Mouse (Mus musculus): Measurements from ENCODE around the gene Gm20388. TPM values are rescaled to one million over a fixed set of nuclear protein-coding genes. Genes with fewer than 3 reads are reported as not detected.
"Not testable (repeated sequence)": the region's sequence is repeated elsewhere in the genome, so short reads cannot be mapped to it uniquely, and the experiment has no call there.

The Gm20388 gene
- total RNA-seq, 2 experiments from 2014 or later, result 12.7 TPM; not detected in 1

DNA sequence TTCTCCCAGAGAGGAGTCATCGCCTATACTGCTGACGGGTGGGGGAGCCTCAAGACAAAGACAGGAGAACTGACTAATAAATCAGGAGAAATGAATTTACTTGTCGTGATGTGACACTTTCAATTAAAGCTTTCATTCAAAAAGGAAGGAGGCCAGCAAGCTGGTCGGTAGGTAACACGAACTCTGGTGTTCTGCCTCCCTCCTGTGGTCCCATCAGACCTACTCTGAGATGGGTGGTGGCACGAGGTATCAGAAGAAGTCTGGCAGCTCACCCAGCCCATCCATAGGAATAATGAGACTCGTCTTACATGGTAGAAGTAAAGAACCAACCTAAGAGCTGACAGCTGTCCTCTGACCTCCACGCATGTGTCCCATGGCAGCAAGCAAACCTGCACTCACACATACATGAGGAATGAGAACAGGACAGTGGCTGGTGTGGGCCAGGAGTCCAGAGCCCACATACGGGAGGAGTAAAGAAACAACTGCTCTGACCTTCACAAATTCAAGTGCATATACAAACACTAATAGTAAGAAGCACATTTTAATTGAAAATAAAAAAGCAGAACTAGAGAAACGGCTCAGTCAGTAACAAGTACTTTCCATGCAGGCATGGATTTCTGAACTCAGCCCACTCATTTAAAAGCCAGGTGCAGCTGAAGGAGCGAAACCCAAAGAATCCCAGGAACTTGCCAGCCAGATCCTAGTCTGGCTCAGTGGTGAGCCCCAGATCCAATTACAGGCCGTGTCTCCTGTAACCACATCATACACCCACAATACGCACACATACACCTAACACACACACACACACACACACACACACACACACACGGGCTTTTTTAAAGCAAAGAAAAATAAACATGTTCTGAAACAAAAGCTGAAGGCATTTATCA is 3093.6 kb downstream of the Gm20388 start:
- no peak for DNase-seq

DNA sequence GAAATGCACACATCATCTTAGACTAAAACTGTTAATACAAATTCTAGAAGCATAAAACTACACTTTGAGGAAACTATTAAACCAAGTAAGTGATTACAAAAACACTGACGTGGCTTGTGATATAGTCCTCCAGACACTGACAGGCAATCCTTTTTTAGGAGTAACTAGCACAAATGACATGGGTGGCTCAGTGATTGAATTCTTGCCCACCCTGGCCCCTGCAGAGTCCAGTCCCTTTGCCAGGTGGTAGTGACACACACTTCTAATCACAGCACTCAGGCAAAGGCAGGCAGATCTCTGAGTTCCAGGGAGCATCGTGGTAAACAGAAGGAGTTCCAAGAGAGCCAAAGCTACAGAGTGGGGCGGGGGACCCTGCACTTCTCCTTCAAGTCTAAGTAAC is 3094.7 kb downstream of the Gm20388 start:
- DNase-seq, result no peak

DNA sequence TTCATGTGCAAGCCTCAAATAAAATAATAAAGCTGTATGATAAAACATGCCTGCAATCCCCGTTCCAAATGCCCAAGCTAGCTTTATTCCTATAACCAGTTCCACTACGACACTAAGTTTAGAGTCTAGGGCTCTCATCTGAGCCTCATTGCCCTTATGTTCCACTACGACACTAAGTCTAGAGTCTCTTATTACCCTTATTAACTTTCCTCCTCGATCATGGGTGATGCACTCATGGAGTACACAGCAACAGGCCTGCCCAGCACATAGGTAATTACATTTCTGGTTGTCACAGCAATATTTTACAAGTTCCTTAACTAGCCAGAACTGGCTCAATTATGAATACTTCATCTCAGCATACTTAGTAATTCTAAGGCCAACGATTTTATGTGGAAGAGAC is 3095.2 kb downstream of the Gm20388 start:
- no peak for DNase-seq

DNA sequence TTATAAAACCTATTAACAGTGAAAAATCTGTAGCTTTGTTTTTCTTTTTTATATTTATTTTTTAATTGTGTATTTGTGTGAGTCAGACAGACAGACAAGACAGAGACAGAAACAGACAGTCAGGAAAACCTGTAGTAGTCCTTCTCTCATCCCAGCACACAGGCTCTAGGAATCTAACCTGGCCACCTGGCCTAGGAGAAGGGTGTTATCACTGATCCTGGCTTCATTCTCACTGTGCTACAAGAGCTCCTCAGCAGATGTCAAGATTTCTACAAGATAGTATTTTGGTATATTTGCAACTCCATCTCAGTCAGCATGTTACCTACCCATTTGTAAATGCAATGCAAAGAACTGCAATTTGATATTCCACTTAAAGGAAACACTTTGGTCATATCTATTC is 3100.7 kb downstream of the Gm20388 start:
- DNase-seq, result no peak

DNA sequence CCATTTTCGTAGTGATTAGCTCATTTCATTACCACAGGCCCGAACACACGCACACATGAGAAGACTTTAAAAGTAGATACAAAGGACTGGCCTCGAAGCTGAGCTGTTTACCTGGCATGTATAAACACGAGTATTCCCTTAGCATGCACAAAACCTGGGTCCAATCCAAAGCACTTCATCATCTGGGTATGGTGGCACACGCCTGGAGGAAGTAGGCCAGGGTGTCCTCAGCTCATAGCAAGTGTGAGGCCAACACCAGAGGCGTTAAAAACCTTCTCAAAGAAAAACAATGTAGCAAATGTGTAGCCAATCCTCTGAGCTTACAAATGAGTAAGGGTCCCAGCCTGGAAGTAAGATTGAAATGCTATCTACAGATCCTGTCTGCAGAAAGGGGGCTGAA is 3103.8 kb downstream of the Gm20388 start:
- no peak for DNase-seq

DNA sequence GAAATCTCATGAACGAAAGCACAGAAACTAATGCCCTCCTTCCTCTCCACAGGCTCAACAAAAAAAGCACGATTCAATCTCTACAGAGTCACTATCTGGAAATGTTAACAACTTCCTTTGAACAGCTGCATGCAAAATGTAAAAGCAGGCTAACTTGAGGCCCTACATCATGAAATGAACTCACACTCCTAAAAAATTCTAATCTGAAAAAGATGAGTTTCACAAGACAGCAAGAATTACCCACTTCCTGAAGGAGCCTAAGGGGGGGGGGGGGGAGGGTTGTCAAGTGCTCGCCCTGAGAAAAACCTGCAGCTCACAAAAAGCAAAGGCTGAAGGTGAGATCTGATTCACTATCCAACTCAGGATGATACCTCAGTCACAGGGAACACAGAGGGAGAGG is 3104.4 kb downstream of the Gm20388 start:
- DNase-seq, result no peak

DNA sequence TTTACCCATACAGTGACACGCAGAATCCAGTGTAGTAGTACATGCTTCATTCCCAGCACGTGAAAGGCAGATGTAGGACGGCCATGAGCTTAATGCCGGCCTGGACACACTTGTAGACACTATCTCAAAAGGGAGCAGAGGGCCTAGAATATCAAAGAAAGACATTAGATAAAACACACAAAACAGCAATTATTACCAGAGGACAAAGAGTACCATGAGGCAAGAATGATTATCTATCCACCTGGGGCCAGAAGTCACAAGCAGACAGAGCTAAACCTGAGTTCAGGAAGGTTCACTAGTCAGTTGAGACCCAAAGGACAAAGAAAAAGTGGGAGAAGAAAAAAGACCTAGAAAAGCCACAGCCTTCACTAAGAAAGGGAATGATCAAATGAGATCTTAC is 3106.5 kb downstream of the Gm20388 start:
- DNase-seq, result no peak

DNA sequence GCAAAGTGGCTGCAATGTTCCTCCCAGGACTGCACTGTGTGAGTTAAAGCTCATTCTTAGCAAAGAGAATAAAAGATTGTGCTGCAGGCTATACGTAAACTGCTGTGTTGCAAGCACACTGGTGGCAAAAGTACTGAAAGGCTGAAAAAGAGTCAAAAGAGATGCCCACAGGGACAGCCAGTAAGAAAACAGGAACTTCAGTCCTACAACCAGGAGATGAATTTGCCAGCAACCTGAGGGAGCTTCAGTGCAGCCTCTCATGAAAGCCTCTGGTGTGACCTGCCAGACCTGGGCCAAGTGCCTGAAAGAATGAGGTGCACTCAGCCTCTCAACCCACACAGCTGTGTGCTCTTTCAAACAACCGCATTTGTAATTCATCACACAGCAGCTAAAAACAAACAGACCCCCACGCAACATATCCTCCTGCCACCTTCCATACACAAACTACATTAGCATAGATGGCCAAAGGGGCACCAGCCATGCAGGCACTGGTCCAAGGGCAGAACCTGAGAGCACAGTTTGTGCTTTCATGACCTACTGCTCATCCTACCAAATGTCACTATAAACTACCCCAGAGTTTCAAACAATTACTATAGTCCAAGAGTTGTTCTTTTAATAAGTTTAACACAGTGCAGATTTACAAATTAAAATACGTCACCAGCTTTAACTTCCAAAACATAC is 3108.0 kb downstream of the Gm20388 start:
- no peak for DNase-seq

DNA sequence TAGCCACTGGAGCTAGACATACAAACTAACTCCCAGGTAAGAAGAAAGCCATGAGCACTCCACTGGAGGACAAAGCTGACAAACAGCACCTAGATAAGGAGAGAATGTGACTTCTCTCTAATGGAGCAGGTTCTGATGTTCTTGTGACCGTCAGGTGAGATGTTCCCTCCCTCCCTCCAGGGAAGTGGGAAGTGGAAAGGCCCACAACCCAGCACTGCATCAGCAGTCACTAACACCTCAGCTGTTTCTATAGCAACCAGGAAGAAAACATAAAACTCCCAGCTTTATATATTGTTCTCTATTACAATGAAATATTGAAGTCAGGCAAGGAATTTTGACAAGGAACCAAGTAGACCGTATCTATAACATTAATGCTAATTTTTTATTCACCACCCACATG is 3109.4 kb downstream of the Gm20388 start:
- DNase-seq, result no peak

DNA sequence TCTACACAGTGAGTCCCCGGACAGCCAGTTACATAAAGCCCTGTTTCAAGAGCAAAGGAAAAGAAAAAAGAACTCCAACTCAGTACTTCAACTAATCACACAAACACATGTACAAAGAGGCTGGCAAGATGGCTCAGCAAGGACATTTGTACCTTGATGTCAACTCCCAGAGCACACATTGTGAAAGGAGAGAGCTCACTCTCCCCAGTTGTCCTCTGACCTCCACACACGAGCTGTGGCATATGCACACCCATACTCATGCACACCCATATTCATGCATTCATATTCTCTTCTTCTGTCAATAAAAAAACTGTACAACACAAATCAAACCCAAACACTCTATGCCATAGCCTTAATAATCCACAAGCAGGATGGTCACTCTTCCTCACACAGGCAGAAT is 3110.2 kb downstream of the Gm20388 start:
- no peak for DNase-seq

DNA sequence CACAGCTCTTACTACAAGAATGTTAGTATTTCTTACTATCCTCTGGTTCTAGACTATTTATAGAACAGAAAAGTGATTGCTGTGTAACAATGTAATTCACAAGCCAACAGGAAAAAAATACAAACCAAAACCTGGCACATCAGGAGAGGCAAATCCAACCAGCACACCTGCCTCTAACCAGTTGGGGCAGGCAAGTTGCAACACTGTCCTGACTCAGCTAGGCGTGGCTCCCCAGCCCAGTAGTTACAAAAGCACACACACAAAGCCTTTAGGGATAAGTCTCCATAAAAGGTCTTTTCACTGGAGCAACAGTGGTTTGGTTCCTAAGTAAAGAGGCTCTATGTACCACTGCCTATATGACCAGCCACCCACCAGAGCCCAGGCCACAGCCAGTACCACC is 3110.6 kb downstream of the Gm20388 start:
- DNase-seq, result no peak

DNA sequence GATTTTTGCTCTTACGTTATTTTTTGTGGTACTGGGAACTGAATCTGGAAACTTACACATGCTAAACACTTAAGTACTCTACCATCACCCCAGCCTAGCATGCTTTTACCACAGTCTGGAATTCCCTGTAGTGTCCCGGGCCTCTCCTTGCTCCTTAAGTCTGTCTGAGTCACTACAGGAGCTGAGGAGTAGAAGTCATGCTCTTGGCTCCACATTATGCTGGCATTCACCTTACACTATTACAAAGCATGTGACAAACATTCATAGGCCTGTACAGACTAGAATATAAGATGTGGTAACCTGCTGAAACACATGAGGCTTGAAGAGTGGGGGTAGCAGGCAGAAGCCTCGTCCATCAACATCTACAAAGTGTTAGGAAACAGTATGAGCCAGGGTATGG is 3112.1 kb downstream of the Gm20388 start:
- DNase-seq, result no peak

DNA sequence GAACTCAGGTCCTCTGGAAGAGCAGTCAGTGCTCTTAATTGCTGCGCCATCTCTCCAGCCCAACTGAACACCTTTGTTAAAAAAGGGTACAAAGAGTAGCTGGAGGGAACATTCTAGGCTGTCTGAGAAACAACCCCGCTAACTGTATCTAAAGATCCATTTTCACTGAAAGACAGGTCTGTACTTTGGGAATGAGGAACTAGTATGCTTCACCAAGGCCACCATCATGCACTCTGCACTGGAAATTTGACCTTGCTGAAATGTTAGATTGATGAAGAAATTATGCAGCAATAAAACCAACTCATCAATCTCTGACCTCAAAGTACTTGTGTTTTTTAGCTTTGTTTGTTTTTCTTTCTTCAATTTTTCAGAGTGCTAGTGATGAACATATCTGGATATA is 3113.6 kb downstream of the Gm20388 start:
- DNase-seq, result no peak

DNA sequence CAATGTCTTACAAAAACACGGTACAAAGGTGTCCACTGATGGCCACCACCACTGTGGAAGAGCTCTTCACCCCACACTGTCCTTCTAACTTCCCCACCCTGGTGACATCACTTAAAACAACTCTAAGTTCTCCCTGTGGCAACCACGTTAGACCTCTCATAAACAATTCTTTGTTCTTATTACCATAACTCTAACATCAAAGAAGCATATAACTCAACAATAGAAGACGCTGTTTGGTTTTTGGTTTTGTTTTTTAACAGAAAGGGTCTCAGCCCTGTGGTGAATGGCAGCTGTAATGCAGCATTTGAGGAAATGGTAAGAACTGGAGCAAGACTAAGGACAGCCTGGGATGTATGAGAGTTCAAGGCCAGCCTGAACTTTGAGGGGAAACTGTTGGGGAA is 3115.3 kb downstream of the Gm20388 start:
- DNase-seq, result no peak

DNA sequence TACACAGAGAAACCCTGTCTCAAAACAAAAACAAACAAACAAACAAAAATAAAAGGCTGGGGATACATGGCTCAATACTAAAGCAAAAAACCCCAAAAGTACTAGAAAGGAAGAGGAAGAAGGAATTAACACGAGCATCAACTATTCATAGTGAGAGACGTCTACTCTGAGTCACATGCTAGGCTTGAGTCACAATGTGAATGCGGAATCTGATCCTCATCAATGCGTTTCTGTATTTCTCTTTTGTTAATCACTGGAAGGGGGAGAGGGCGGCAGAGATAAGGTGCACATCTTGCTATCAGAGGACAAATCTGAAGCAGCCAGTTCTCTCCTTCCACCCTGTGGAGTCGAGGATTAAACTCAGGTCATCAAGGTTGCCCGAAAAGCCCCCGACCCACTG is 3117.1 kb downstream of the Gm20388 start:
- DNase-seq, result no peak

DNA sequence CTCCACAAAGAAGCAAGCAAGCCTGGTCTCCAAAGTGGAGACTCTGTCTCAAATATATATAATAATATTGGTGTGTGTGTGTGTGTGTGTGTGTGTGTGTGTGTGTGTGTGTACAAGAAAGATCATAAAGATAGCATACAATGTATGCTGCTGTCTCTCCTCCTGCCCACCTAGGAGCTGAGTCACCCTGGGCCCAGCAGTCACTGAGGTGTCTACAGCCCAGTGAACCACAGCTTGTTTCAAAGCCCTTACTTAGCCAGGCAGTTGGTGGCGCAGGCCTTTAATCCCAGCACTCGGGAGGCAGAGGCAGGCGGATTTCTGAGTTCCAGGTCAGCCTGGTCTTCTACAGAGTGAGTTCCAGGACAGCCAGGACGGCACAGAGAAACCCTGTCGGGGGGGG is 3119.4 kb downstream of the Gm20388 start:
- DNase-seq, result not testable (repeated sequence)

DNA sequence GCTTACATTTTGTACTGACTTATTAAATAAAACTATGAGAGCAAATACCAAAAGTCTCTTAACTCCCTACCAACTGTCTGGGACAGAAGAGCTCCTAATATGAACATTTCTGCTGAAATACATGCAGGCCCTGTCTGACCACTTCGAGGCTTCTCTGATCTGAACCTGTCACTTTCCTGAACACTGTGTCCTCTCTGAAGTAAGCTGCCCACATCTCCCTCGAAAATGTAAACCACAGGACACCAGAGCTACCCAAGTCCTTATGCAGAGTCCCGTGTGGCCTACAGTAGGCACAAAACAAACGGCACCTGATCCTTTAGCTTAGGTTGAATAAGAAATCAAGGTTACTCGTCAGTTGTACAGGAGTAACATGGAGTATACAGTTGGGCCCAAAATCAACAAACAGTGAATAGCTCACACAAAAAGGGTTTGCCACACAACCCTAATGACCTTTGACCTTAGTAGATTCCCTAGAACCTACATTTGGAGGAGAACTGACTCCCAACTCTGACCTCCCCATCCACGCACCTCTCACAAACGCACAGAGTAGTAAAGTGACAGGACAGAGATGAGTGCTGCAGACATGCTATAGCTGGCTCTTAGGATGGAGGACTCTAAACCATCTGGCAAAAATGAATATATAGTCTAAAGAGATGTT is 3120.8 kb downstream of the Gm20388 start:
- DNase-seq, result no peak

DNA sequence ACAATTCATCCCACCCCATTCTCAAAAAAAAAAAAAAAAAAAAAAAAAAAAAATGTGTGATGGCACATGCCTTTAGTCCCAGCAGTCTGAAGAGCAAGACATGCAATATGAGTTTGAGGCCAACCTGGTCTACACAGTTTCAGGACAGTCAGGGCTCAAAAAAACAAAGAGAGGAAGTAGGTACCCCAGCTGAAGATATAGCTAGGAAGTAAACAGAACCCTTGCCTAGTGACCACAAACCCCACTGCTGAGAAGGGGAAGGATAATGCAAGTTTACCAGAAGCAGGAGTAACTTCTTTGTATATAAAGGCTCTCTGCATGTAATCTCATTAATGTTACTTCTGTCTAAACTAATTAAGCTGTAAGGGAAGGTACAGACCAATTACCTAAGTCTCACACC is 3122.1 kb downstream of the Gm20388 start:
- no peak for DNase-seq

DNA sequence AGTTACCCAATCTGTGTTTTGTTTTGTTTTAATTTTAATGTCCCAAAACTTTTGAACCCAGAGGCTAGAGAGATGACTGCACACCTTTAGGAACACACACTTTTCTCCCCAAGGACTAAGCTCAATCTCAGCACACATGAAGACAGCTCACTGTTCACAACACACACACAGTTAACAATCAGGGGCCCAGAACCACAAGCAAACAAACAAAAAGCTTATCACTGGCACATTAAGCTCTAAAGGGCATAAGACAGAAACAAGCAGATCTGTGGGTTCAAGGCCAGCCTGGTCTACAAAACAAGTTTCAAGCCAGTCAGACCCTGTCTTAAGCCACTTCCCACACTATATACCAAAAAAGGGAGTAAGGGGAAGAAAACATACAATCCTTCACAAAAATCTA is 3122.8 kb downstream of the Gm20388 start:
- no peak for DNase-seq

DNA sequence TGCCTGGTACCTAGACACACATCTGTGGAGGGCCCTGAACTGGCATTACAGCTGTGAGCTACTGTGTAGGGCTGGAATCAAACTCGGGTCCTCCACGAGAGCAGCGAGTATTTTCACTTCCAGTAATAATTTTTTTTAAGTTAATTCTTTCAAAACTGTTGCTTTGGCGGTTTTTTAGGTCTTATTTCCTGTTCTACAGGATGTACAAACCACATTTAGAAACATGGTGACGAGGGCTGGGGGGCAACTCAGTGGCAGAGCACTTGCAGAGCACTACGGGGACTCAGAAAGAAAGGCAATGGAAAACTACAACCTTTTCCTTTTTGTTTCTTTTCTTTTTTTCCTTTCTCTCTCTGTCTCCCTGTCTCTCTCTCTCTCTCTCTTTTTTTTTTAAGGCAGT is 3123.5 kb downstream of the Gm20388 start:
- DNase-seq, result no peak

DNA sequence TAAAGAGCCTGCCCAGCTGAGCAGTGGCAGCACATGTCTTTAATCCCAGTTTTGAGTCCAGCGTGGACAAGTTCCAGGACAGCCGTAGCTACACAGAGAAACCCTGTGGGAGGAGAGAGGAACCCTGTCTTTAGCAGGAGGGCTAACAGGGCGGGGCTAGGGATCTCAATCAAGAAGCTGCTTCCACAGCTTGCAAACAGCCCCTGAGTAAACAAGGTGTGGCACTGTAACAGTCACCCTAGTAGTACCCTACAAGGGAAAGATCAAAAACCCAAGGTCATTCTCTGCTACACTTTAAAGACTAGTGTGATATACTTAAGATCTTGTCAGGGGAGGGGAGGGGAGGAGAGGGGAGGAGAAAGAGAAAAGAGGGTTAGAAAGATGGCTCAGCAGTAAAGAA is 3126.3 kb downstream of the Gm20388 start:
- DNase-seq, result no peak

DNA sequence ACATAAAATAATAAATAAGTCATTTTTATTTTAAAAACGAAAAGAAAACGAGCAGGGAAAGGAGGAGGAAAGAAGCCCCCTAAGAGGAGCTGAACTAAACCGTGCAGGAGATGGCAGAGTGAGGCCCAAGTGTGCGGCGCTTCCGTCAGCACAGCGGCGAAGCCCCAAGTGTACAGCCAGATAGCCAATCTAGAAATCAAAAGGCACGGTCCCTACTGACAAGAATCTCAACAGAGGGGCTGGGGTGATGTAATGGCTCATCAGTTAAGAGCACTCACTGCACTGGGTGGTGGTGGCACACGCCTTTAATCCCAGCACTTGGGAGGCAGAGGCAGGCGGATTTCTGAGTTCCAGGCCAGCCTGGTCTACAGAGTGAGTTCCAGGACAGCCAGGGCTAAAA is 3126.8 kb downstream of the Gm20388 start:
- no peak for DNase-seq

DNA sequence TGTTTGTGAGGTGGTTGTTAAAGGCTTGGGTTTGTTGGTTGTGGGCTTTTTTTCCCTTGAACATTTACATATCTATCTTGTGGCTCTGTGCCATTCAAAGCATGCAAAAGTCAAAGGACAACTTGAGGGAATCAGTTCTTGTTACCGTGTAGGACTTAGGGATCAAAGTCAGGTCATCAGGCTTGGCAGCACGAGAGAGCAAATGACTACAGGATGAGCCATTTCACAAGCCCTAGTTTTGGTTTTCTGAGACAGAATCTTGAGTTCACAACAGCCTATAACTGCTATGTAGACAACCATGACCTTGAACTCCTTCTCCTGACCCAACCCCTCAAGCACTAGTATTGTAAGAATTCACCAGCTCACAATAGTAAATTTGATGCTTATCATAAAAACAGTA is 3127.7 kb downstream of the Gm20388 start:
- DNase-seq, result no peak
